ENCODE assay signal across 18 mouse cellular contexts in genomic region chr5:62762298-62762960, GRCm38 (mm10). TPM values are rescaled to one million over a fixed set of nuclear protein-coding genes. Genes with fewer than 3 reads are reported as not detected.
DNase-seq lines count a peak whose midpoint lies in the region; ATAC-seq and TF ChIP-seq lines count a peak whose summit lies in the region.
"Had no signal": no experiment of that assay in that cellular context is flagged by ENCODE, and none has a peak within 500 bp of the region (broad histone marks: within the 10 kb centered on the region; RNA-seq: fewer than 3 reads in every experiment).

No protein-coding gene starts in this region.

- 0 out of 2 replicates have a peak, but pooled peaks have one; percentile 15 for ATAC-seq in liver, embryonic 14.5 days (ENCODE audit: insufficient read depth)
- peak; percentile 40; the same call in 1 of the 2 replicates for ATAC-seq in lung, embryonic 14.5 days (ENCODE audit: insufficient read depth)

- intact Hi-C loops in heart, adult 2 months (cut with DNase I), result loop anchor here (2.0 kb wide), 1 partner anchor 16 kb away; no protein-coding TSS in a partner anchor
- intact Hi-C loops in left cerebral cortex, postnatal 14 days (cut with DNase I), result no loop called here

- no peak for TF ChIP-seq EP300 in heart, adult 2 months (IDR thresholded peaks at IDR 0.05; ENCODE audit: insufficient read depth, low read depth, low read length)
- TF ChIP-seq EP300 in liver, embryonic 14.5 days (IDR thresholded peaks at IDR 0.05; ENCODE audit: low read depth), result no peak

- H3K79me2 ChIP-seq in heart, adult 2 months (replicated peaks; ENCODE audit: control insufficient read depth, insufficient read depth, low read length), result no peaks in the 10 kb centered on the region; the same call in 1 of the 2 replicates

- no peak overlapping the region for H3K4me2 ChIP-seq in liver, embryonic 14.5 days (ENCODE audit: low read depth)
- H3K4me2 ChIP-seq in lung, embryonic 14.5 days, result peak overlapping the region; percentile 10; the same call in 1 of the 2 replicates
- H3K4me2 ChIP-seq: hindbrain, embryonic 13.5 days; midbrain, embryonic 12.5 days; neural tube, embryonic 15.5 days had no signal

- 3% methylated on average over 4 of the region's 4 CpGs for WGBS in heart, adult 2 months
- WGBS in liver, embryonic 14.5 days (ENCODE audit: insufficient replicate concordance), result 8% methylated on average over 4 of the region's 4 CpGs
- WGBS in lung, embryonic 14.5 days, result 6% methylated on average over 4 of the region's 4 CpGs
- WGBS in small intestine, adult 2 months, result 12% methylated on average over 4 of the region's 4 CpGs

- DNase-seq in heart, adult 2 months, result peak in 1 of 2 experiments; percentile 25
- no peak for DNase-seq in heart, postnatal 4 days
- DNase-seq in liver, embryonic 14.5 days (ENCODE audit: low read depth in 3 of 3, low spot score in 3 of 3), result no peak
- DNase-seq in liver, result no peak
- peak; percentile 49 for DNase-seq in lung, embryonic 14.5 days
- DNase-seq in testis, postnatal 14 days (ENCODE audit: low spot score), result no peak
- no peak for DNase-seq in left cerebral cortex, postnatal 14 days (ENCODE audit: low spot score in 2 of 2)
- DNase-seq: gastrocnemius, postnatal 14 days; kidney, postnatal 4 days; right cerebral cortex, postnatal 14 days had no signal

- peak overlapping the region; percentile 85 for H3K27ac ChIP-seq in heart, adult 2 months
- H3K27ac ChIP-seq in liver, embryonic 14.5 days, result no peak overlapping the region
- H3K27ac ChIP-seq in lung, embryonic 14.5 days (ENCODE audit: low read depth), result peak overlapping the region; percentile 63
- H3K27ac ChIP-seq in small intestine, adult 2 months (ENCODE audit: insufficient read depth, low read depth, low read length), result peak overlapping the region; percentile 78
- H3K27ac ChIP-seq: limb, embryonic 10.5 days; midbrain, embryonic 12.5 days; neural tube, embryonic 15.5 days had no signal

- H3K4me1 ChIP-seq in heart, adult 2 months (ENCODE audit: control insufficient read depth, insufficient read depth, low read length), result peaks cover 16% of the 10 kb centered on the region
- H3K4me1 ChIP-seq in liver, embryonic 14.5 days (replicated peaks; ENCODE audit: control insufficient read depth in 2 of 2, insufficient read depth in 2 of 2, low read length in 1 of 2), result peaks cover 0 to 12% of the 10 kb centered on the region in 2 experiments; a peak in 3 of 4 replicates
- peaks cover 10% of the 10 kb centered on the region; the same call in 1 of the 2 replicates for H3K4me1 ChIP-seq in lung, embryonic 14.5 days (ENCODE audit: insufficient read depth)
- H3K4me1 ChIP-seq in small intestine, adult 2 months (ENCODE audit: control insufficient read depth, insufficient read depth, insufficient read length, low read length), result peaks cover 19% of the 10 kb centered on the region; the same call in 1 of the 2 replicates

- no peak for TF ChIP-seq CTCF in heart, adult 2 months (IDR thresholded peaks at IDR 0.05)
- no peak for TF ChIP-seq CTCF in liver, embryonic 14.5 days (IDR thresholded peaks at IDR 0.05; ENCODE audit: low read depth)
- TF ChIP-seq CTCF in lung, embryonic 14.5 days (IDR thresholded peaks at IDR 0.05; ENCODE audit: low read depth), result no peak
- no peak for TF ChIP-seq CTCF in small intestine, adult 2 months (IDR thresholded peaks at IDR 0.05; ENCODE audit: extremely low read depth, insufficient read length, insufficient replicate concordance, low read depth, low read length)

- no peaks in the 10 kb centered on the region for H3K9me3 ChIP-seq in liver, embryonic 14.5 days (ENCODE audit: control insufficient read depth, low read length)
- no peaks in the 10 kb centered on the region for H3K9me3 ChIP-seq in lung, embryonic 14.5 days (ENCODE audit: low read depth, low read length)
- H3K9me3 ChIP-seq: hindbrain, embryonic 13.5 days; limb, embryonic 10.5 days; midbrain, embryonic 12.5 days; neural tube, embryonic 15.5 days had no signal

- peaks cover 26% of the 10 kb centered on the region for H3K36me3 ChIP-seq in heart, adult 2 months (ENCODE audit: control insufficient read depth, insufficient read depth, low read length)
- H3K36me3 ChIP-seq in liver, embryonic 14.5 days (replicated peaks; ENCODE audit: control insufficient read depth, insufficient read depth, low read depth), result no peaks in the 10 kb centered on the region
- no peaks in the 10 kb centered on the region for H3K36me3 ChIP-seq in lung, embryonic 14.5 days (ENCODE audit: insufficient read depth)
- H3K36me3 ChIP-seq in small intestine, adult 2 months (ENCODE audit: control insufficient read depth, insufficient read depth, low read length), result no peaks in the 10 kb centered on the region
- H3K36me3 ChIP-seq: hindbrain, embryonic 13.5 days; limb, embryonic 10.5 days; midbrain, embryonic 12.5 days; neural tube, embryonic 15.5 days had no signal

- peak overlapping the region; percentile 57 for H3K9ac ChIP-seq in heart, adult 2 months (ENCODE audit: low read depth, low read length)
- H3K9ac ChIP-seq in liver, embryonic 14.5 days (replicated peaks), result no peak overlapping the region
- no peak overlapping the region for H3K9ac ChIP-seq in lung, embryonic 14.5 days
- H3K9ac ChIP-seq: hindbrain, embryonic 13.5 days; midbrain, embryonic 12.5 days; neural tube, embryonic 15.5 days had no signal

- TF ChIP-seq POLR2A in heart, adult 2 months (IDR thresholded peaks at IDR 0.05; ENCODE audit: insufficient read depth, low read depth, low read length), result no peak
- TF ChIP-seq POLR2A in small intestine, adult 2 months (IDR thresholded peaks at IDR 0.05; ENCODE audit: low read depth, low read length), result no peak

- H3K4me3 ChIP-seq in heart, adult 2 months, result peak overlapping the region; percentile 16; the same call in 1 of the 2 replicates
- H3K4me3 ChIP-seq in liver, embryonic 14.5 days (ENCODE audit: insufficient read depth in 1 of 2, low read depth in 2 of 2, low read length in 2 of 2), result no peak overlapping the region
- H3K4me3 ChIP-seq in lung, embryonic 14.5 days (ENCODE audit: low read depth, low read length), result no peak overlapping the region
- no peak overlapping the region for H3K4me3 ChIP-seq in small intestine, adult 2 months (ENCODE audit: low read depth, low read length)
- H3K4me3 ChIP-seq: hindbrain, embryonic 13.5 days; limb, embryonic 10.5 days; midbrain, embryonic 12.5 days; neural tube, embryonic 15.5 days had no signal

- H3K27me3 ChIP-seq in heart, adult 2 months (ENCODE audit: control insufficient read depth, insufficient read depth, low read length), result no peaks in the 10 kb centered on the region
- H3K27me3 ChIP-seq in liver, embryonic 14.5 days (ENCODE audit: control insufficient read depth, insufficient read depth, low read length), result peaks cover 9% of the 10 kb centered on the region
- H3K27me3 ChIP-seq in lung, embryonic 14.5 days (ENCODE audit: insufficient read depth, low read length), result peaks cover 3% of the 10 kb centered on the region; the same call in 1 of the 2 replicates
- no peaks in the 10 kb centered on the region for H3K27me3 ChIP-seq in small intestine, adult 2 months (ENCODE audit: control insufficient read depth, insufficient read depth, low read length)
- H3K27me3 ChIP-seq: neural tube, embryonic 15.5 days had no signal

RNA-seq across cellular contexts. Expression of gene Arap2, which starts 3.5 kb away (rescaled TPM):
- total RNA-seq in heart, adult 2 months (2021), result 10 to 100 TPM in 1 of 2 experiments, 1 to 10 TPM in 1; 9.3 to 10.0 TPM
- polyA plus RNA-seq in heart, adult 2 months (2012; rRNA removed), result 2.9 and 8.4 TPM in 2 replicates
- total RNA-seq in heart, postnatal 4 days (2021), result 1 to 10 TPM; 6.5 to 8.6 TPM
- 0.82 and 1.1 TPM in 2 replicates for polyA plus RNA-seq in liver, embryonic 14.5 days (2012; rRNA removed)
- polyA plus RNA-seq in liver, embryonic 14.5 days (2014; fragmentation: Nextera tagmentation; extraction: Ambion mirVana), result 1.5 and 1.7 TPM in 2 replicates
- polyA plus RNA-seq in lung, embryonic 14.5 days (2014; fragmentation: Nextera tagmentation; extraction: Ambion mirVana), result 6.6 and 7.0 TPM in 2 replicates
- polyA plus RNA-seq in small intestine, adult 2 months (2012; rRNA removed), result 1.9 and 2.9 TPM in 2 replicates
- 10 to 100 TPM; 50.6 to 51.8 TPM for total RNA-seq in left cerebral cortex, postnatal 14 days (2021)

RNA-seq across cellular contexts. Expression of gene Dthd1, which starts 51.2 kb away (rescaled TPM):
- not detected for total RNA-seq in heart, adult 2 months (2021)
- not detected in 2 replicates for polyA plus RNA-seq in heart, adult 2 months (2012; rRNA removed)
- total RNA-seq in heart, postnatal 4 days (2021), result not detected
- polyA plus RNA-seq in liver, embryonic 14.5 days (2012; rRNA removed), result not detected in 2 replicates
- polyA plus RNA-seq in liver, embryonic 14.5 days (2014; fragmentation: Nextera tagmentation; extraction: Ambion mirVana), result not detected in 2 replicates
- not detected in 2 replicates for polyA plus RNA-seq in lung, embryonic 14.5 days (2014; fragmentation: Nextera tagmentation; extraction: Ambion mirVana)
- polyA plus RNA-seq in small intestine, adult 2 months (2012; rRNA removed), result not detected in 2 replicates
- not detected for total RNA-seq in left cerebral cortex, postnatal 14 days (2021)
- total RNA-seq: gastrocnemius, postnatal 14 days had no signal
- polyA plus RNA-seq: C2C12; embryonic facial prominence, embryonic 11.5 days; forebrain, embryonic 11.5 days; hindbrain, embryonic 13.5 days; limb, embryonic 10.5 days; midbrain, embryonic 12.5 days; neural tube, embryonic 15.5 days had no signal
